Mouse (Mus musculus): Measurements from ENCODE around the gene Ankrd23. TPM values are rescaled to one million over a fixed set of nuclear protein-coding genes. Genes with fewer than 3 reads are reported as not detected.

Gene Ankrd23
- polyA plus RNA-seq, 1 experiment, result 56.2 TPM

- Histone ChIP-seq H3K27ac (ENCODE audit: control insufficient read depth, insufficient read depth, low read length) (no peak overlapping the region), H3K4me1 (replicated peaks; ENCODE audit: control insufficient read depth, insufficient read depth, low read length) (no peaks in the 10 kb centered on the region), H3K27me3 (ENCODE audit: control insufficient read depth, insufficient read depth, low read length) (no peaks in the 10 kb centered on the region), H3K4me3 (ENCODE audit: control insufficient read depth, insufficient read depth, low read length) (no peak overlapping the region), H3K36me3 (ENCODE audit: control insufficient read depth, insufficient read depth, low read length) (peaks cover 40% of the 10 kb centered on the region)
- 92% methylated on average over 11 of the region's 11 CpGs for WGBS
- TF ChIP-seq CTCF (IDR thresholded peaks at IDR 0.05; ENCODE audit: borderline replicate concordance, control insufficient read depth, extremely low read depth, insufficient read depth, low read length, poor library complexity) (no peak), POLR2A (IDR thresholded peaks at IDR 0.05; ENCODE audit: control insufficient read depth, extremely low read depth, insufficient read depth, low read length, poor library complexity) (no peak)
- DNase-seq, result no peak
Measured at GRCm38 (mm10) chr1:36519626-36520025, 17.1 kb downstream of the Ankrd23 start.

GRCm38 (mm10) chr1:36518259-36518658, 18.4 kb downstream of the Ankrd23 start:
- Histone ChIP-seq H3K4me3 (ENCODE audit: control insufficient read depth, insufficient read depth, low read length) (no peak overlapping the region), H3K27ac (ENCODE audit: control insufficient read depth, insufficient read depth, low read length) (no peak overlapping the region), H3K27me3 (ENCODE audit: control insufficient read depth, insufficient read depth, low read length) (no peaks in the 10 kb centered on the region), H3K4me1 (replicated peaks; ENCODE audit: control insufficient read depth, insufficient read depth, low read length) (no peaks in the 10 kb centered on the region), H3K36me3 (ENCODE audit: control insufficient read depth, insufficient read depth, low read length) (peaks cover 28% of the 10 kb centered on the region)
- WGBS, result 93% methylated on average over 3 of the region's 3 CpGs
- no peak for DNase-seq
- TF ChIP-seq POLR2A (IDR thresholded peaks at IDR 0.05; ENCODE audit: control insufficient read depth, extremely low read depth, insufficient read depth, low read length, poor library complexity), result no peak
- no peak for TF ChIP-seq CTCF (IDR thresholded peaks at IDR 0.05; ENCODE audit: borderline replicate concordance, control insufficient read depth, extremely low read depth, insufficient read depth, low read length, poor library complexity)

- no peaks in the 10 kb centered on the region for H3K27me3 ChIP-seq (ENCODE audit: control insufficient read depth, insufficient read depth, low read length)
- 96% methylated on average over 2 of the region's 2 CpGs for WGBS
- peak; percentile 26 for DNase-seq
- no peak overlapping the region for H3K4me3 ChIP-seq (ENCODE audit: control insufficient read depth, insufficient read depth, low read length)
- H3K4me1 ChIP-seq (replicated peaks; ENCODE audit: control insufficient read depth, insufficient read depth, low read length), result peaks cover 5% of the 10 kb centered on the region
- H3K36me3 ChIP-seq (ENCODE audit: control insufficient read depth, insufficient read depth, low read length), result no peaks in the 10 kb centered on the region
- no peak overlapping the region for H3K27ac ChIP-seq (ENCODE audit: control insufficient read depth, insufficient read depth, low read length)
- TF ChIP-seq CTCF (IDR thresholded peaks at IDR 0.05; ENCODE audit: borderline replicate concordance, control insufficient read depth, extremely low read depth, insufficient read depth, low read length, poor library complexity) (no peak), POLR2A (IDR thresholded peaks at IDR 0.05; ENCODE audit: control insufficient read depth, extremely low read depth, insufficient read depth, low read length, poor library complexity) (no peak)
Measured at GRCm38 (mm10) chr1:36513718-36514117, 23.0 kb downstream of the Ankrd23 start.

- TF ChIP-seq POLR2A (IDR thresholded peaks at IDR 0.05; ENCODE audit: control insufficient read depth, extremely low read depth, insufficient read depth, low read length, poor library complexity) (no peak), CTCF (IDR thresholded peaks at IDR 0.05; ENCODE audit: borderline replicate concordance, control insufficient read depth, extremely low read depth, insufficient read depth, low read length, poor library complexity) (no peak)
- 59% methylated on average over 1 of the region's 1 CpGs for WGBS
- peaks cover 5% of the 10 kb centered on the region for H3K4me1 ChIP-seq (replicated peaks; ENCODE audit: control insufficient read depth, insufficient read depth, low read length)
- no peaks in the 10 kb centered on the region for H3K27me3 ChIP-seq (ENCODE audit: control insufficient read depth, insufficient read depth, low read length)
- H3K27ac ChIP-seq (ENCODE audit: control insufficient read depth, insufficient read depth, low read length), result no peak overlapping the region
- no peak overlapping the region for H3K4me3 ChIP-seq (ENCODE audit: control insufficient read depth, insufficient read depth, low read length)
- no peak for DNase-seq
- H3K36me3 ChIP-seq (ENCODE audit: control insufficient read depth, insufficient read depth, low read length), result no peaks in the 10 kb centered on the region
Measured at GRCm38 (mm10) chr1:36513310-36513709, 23.4 kb downstream of the Ankrd23 start.

- WGBS, result 6% methylated on average over 16 of the region's 16 CpGs
- H3K4me3 ChIP-seq (ENCODE audit: control insufficient read depth, insufficient read depth, low read length), result peak overlapping the region; percentile 68
- no peak for TF ChIP-seq POLR2A (IDR thresholded peaks at IDR 0.05; ENCODE audit: control insufficient read depth, extremely low read depth, insufficient read depth, low read length, poor library complexity)
- TF ChIP-seq CTCF (IDR thresholded peaks at IDR 0.05; ENCODE audit: borderline replicate concordance, control insufficient read depth, extremely low read depth, insufficient read depth, low read length, poor library complexity), result no peak
- H3K27me3 ChIP-seq (ENCODE audit: control insufficient read depth, insufficient read depth, low read length), result no peaks in the 10 kb centered on the region
- H3K36me3 ChIP-seq (ENCODE audit: control insufficient read depth, insufficient read depth, low read length), result no peaks in the 10 kb centered on the region
- peaks cover 5% of the 10 kb centered on the region for H3K4me1 ChIP-seq (replicated peaks; ENCODE audit: control insufficient read depth, insufficient read depth, low read length)
- H3K27ac ChIP-seq (ENCODE audit: control insufficient read depth, insufficient read depth, low read length), result no peak overlapping the region
- no peak for DNase-seq
Measured at GRCm38 (mm10) chr1:36512966-36513280, 23.8 kb downstream of the Ankrd23 start.

GRCm38 (mm10) chr1:36512089-36512965, 24.4 kb downstream of the Ankrd23 start:
- 0 out of 2 replicates have a peak, but pooled peaks cover under 1% of the 10 kb centered on the region for H3K36me3 ChIP-seq (ENCODE audit: control insufficient read depth, insufficient read depth, low read length)
- peaks cover 5% of the 10 kb centered on the region for H3K4me1 ChIP-seq (replicated peaks; ENCODE audit: control insufficient read depth, insufficient read depth, low read length)
- H3K4me3 ChIP-seq (ENCODE audit: control insufficient read depth, insufficient read depth, low read length), result peak overlapping the region; percentile 69
- TF ChIP-seq CTCF (IDR thresholded peaks at IDR 0.05; ENCODE audit: borderline replicate concordance, control insufficient read depth, extremely low read depth, insufficient read depth, low read length, poor library complexity) (peak; percentile 36; the same call in 1 of the 2 replicates), POLR2A (IDR thresholded peaks at IDR 0.05; ENCODE audit: control insufficient read depth, extremely low read depth, insufficient read depth, low read length, poor library complexity) (no peak)
- peak; percentile 61 for DNase-seq
- H3K27ac ChIP-seq (ENCODE audit: control insufficient read depth, insufficient read depth, low read length), result peak overlapping the region; percentile 51
- WGBS, result 9% methylated on average over 126 of the region's 126 CpGs
- no peaks in the 10 kb centered on the region for H3K27me3 ChIP-seq (ENCODE audit: control insufficient read depth, insufficient read depth, low read length)

All from thymus, adult 2 months (tissue).